Mouse (Mus musculus) CH12.LX (cell line): Measurements from ENCODE around the gene Ppfia2. TPM values are rescaled to one million over a fixed set of nuclear protein-coding genes. Genes with fewer than 3 reads are reported as not detected.

ENCODE experiments used
- DNase-seq: peaks from one replicate; pipeline ENCODE4 v3.0.0-alpha.2; 2013; ENCODE audit errors: extremely low read depth
- H3K27ac ChIP-seq: 2 replicates; pipeline ENCODE4 v1.5.1; 2012; ENCODE audit warnings: low read depth, mild to moderate bottlenecking, control low read depth, moderate library complexity; ENCODE audit not compliant: insufficient read depth
- H3K27me3 ChIP-seq: replicated peaks from 2 replicates; pipeline ENCODE3; 2012; ENCODE audit warnings: inconsistent platforms
- H3K36me3 ChIP-seq, 2 experiments: replicated peaks in 1 of 2; 2 replicates each; pipeline versions ENCODE3 to v1.6.1; 2012; ENCODE audit warnings: inconsistent platforms in 1 of 2, low read length in 1 of 2, mild to moderate bottlenecking in 1 of 2, mixed read lengths in 1 of 2, moderate library complexity in 1 of 2; ENCODE audit not compliant: control insufficient read depth in 1 of 2, insufficient read depth in 1 of 2
- H3K4me1 ChIP-seq, 2 experiments: 2 replicates each; pipeline ENCODE4 v1.6.1; 2012; ENCODE audit warnings: inconsistent platforms in 1 of 2, moderate library complexity in 1 of 2; ENCODE audit not compliant: insufficient read depth in 2 of 2, control insufficient read depth in 1 of 2
- H3K4me2 ChIP-seq: 2 replicates; pipeline ENCODE4 v1.6.1; 2012; ENCODE audit warnings: low read depth, mild to moderate bottlenecking, control low read depth; ENCODE audit not compliant: poor library complexity, insufficient read depth, severe bottlenecking
- H3K4me3 ChIP-seq, 3 experiments: fragments of 150-350 bp in 1 of 3; sonication (generic) in 1 of 3; replicated peaks in 1 of 3; 2 replicates each; pipeline versions ENCODE3 to v1.5.1; 2011 to 2012; ENCODE audit warnings: low read depth in 2 of 3, low read length in 2 of 3, mild to moderate bottlenecking in 2 of 3, moderate library complexity in 2 of 3, control low read depth in 1 of 3, improper control_type of control experiment in 1 of 3, inconsistent platforms in 1 of 3, mixed read lengths in 1 of 3; ENCODE audit not compliant: poor library complexity in 1 of 3
- H3K79me2 ChIP-seq: replicated peaks from 2 replicates; pipeline ENCODE4 v1.6.1; 2012; ENCODE audit warnings: mild to moderate bottlenecking, moderate library complexity; ENCODE audit not compliant: control insufficient read depth, poor library complexity, insufficient read depth, severe bottlenecking; ENCODE audit errors: extremely low read depth
- H3K9ac ChIP-seq: 2 replicates; pipeline ENCODE4 v1.6.1; 2012; ENCODE audit warnings: low read depth, mild to moderate bottlenecking, control low read depth, moderate library complexity; ENCODE audit not compliant: insufficient read depth
- H3K9me3 ChIP-seq: replicated peaks from 2 replicates; pipeline ENCODE3; 2012; ENCODE audit warnings: low read length, inconsistent platforms, mixed read lengths
- E2F4 ChIP-seq: IDR thresholded peaks from 2 replicates; pipeline ENCODE4 v1.6.1; 2011; ENCODE audit warnings: low read depth, low read length, improper control_type of control experiment; ENCODE audit not compliant: insufficient replicate concordance
- ELF1 ChIP-seq: IDR thresholded peaks from 2 replicates; pipeline ENCODE4 v1.6.1; 2014; ENCODE audit warnings: low read depth, mild to moderate bottlenecking, inconsistent platforms, low read length, improper control_type of control experiment
- GABPA ChIP-seq: IDR thresholded peaks from 2 replicates; pipeline ENCODE4 v1.6.1; 2012; ENCODE audit warnings: low read depth, low read length, improper control_type of control experiment, inconsistent platforms; ENCODE audit not compliant: insufficient replicate concordance
- HCFC1 ChIP-seq: IDR thresholded peaks from 2 replicates; pipeline ENCODE4 v1.6.1; 2012; ENCODE audit warnings: low read depth, mild to moderate bottlenecking, inconsistent platforms, low read length, improper control_type of control experiment
- IRF4 ChIP-seq: IDR thresholded peaks from 2 replicates; pipeline ENCODE4 v1.6.1; 2014; ENCODE audit warnings: low read depth, mild to moderate bottlenecking, inconsistent platforms, low read length, improper control_type of control experiment
- JUN ChIP-seq: IDR thresholded peaks from 2 replicates; pipeline ENCODE4 v1.6.1; 2011; ENCODE audit warnings: low read depth, mild to moderate bottlenecking, low read length, improper control_type of control experiment, moderate library complexity; ENCODE audit not compliant: insufficient read depth
- JUND ChIP-seq: conservative IDR thresholded peaks from 2 replicates; pipeline ENCODE4 v1.6.1; 2011; ENCODE audit warnings: low read depth, low read length, improper control_type of control experiment
- KAT2A ChIP-seq: IDR thresholded peaks from 2 replicates; pipeline ENCODE4 v1.6.1; 2012; ENCODE audit warnings: low read length, improper control_type of control experiment, inconsistent platforms; ENCODE audit not compliant: insufficient replicate concordance
- MAX ChIP-seq: IDR thresholded peaks from 2 replicates; pipeline ENCODE4 v1.6.1; 2011; ENCODE audit warnings: low read length, improper control_type of control experiment
- MAZ ChIP-seq: IDR thresholded peaks from 2 replicates; pipeline ENCODE4 v1.6.1; 2012; ENCODE audit warnings: low read depth, mild to moderate bottlenecking, inconsistent platforms, low read length, improper control_type of control experiment, moderate library complexity
- MXI1 ChIP-seq: IDR thresholded peaks from 2 replicates; pipeline ENCODE4 v1.6.1; 2011; ENCODE audit warnings: mild to moderate bottlenecking, low read depth, low read length, improper control_type of control experiment
- NRF1 ChIP-seq: IDR thresholded peaks from 2 replicates; pipeline ENCODE4 v1.6.1; 2014; ENCODE audit warnings: low read depth, mild to moderate bottlenecking, inconsistent platforms, low read length, improper control_type of control experiment, moderate library complexity
- PAX5 ChIP-seq: IDR thresholded peaks from 2 replicates; pipeline ENCODE4 v1.6.1; 2012; ENCODE audit warnings: low read length, inconsistent platforms, mixed read lengths
- POLR2A ChIP-seq: IDR thresholded peaks from 2 replicates; pipeline ENCODE4 v1.6.1; 2011; ENCODE audit warnings: low read depth, mild to moderate bottlenecking, improper control_type of control experiment, low read length
- RAD21 ChIP-seq: IDR thresholded peaks from 2 replicates; pipeline ENCODE4 v1.6.1; 2011; ENCODE audit warnings: low read depth, mild to moderate bottlenecking, low read length, improper control_type of control experiment, moderate library complexity
- RCOR1 ChIP-seq: conservative IDR thresholded peaks from 2 replicates; pipeline ENCODE4 v1.6.1; 2012; ENCODE audit warnings: low read depth, mild to moderate bottlenecking, inconsistent platforms, low read length, improper control_type of control experiment
- SMC3 ChIP-seq: IDR thresholded peaks from 2 replicates; pipeline ENCODE4 v1.6.1; 2011; ENCODE audit warnings: low read depth, low read length, improper control_type of control experiment
- TCF12 ChIP-seq: IDR thresholded peaks from 2 replicates; pipeline ENCODE4 v1.6.1; 2014; ENCODE audit warnings: low read depth, mild to moderate bottlenecking, inconsistent platforms, low read length, improper control_type of control experiment
- UBTF ChIP-seq: IDR thresholded peaks from 2 replicates; pipeline ENCODE4 v1.6.1; 2012; ENCODE audit warnings: low read depth, mild to moderate bottlenecking, inconsistent platforms, low read length, improper control_type of control experiment, moderate library complexity
- USF1 ChIP-seq: IDR thresholded peaks from 2 replicates; pipeline ENCODE4 v1.6.1; 2014; ENCODE audit warnings: low read depth, mild to moderate bottlenecking, inconsistent platforms, low read length, improper control_type of control experiment
- ZC3H11A ChIP-seq: IDR thresholded peaks from 2 replicates; pipeline ENCODE4 v1.6.1; 2012; ENCODE audit warnings: low read depth, mild to moderate bottlenecking, inconsistent platforms, low read length, improper control_type of control experiment
- ZKSCAN1 ChIP-seq: IDR thresholded peaks from 2 replicates; pipeline ENCODE4 v1.6.1; 2012; ENCODE audit warnings: low read depth, inconsistent platforms, low read length, improper control_type of control experiment, borderline replicate concordance
- ZMIZ1 ChIP-seq: IDR thresholded peaks from 2 replicates; pipeline ENCODE4 v1.6.1; 2012; ENCODE audit warnings: low read depth, mild to moderate bottlenecking, inconsistent platforms, low read length, improper control_type of control experiment
- dilution Hi-C: fragments of 300-500 bp; cut with MboI; formaldehyde crosslinking; loops from 2 replicates; pipeline ENCODE4 v1.14.3; 2020; ENCODE audit warnings: low sequenced_read_pairs; ENCODE audit not compliant: extremely low pct_unique_long_range_greater_than_20kb, extremely low pct_ligation_motif_present
- in situ Hi-C: fragments of 300-500 bp; cut with MboI; formaldehyde crosslinking; loops from 3 replicates; pipeline ENCODE4 v1.14.3; 2019; ENCODE audit warnings: low sequenced_read_pairs, low pct_ligation_motif_present, low pct_unique_long_range_greater_than_20kb, mixed read lengths
- polyA plus RNA-seq: library from polyadenylated mRNA; unstranded; fragments of >175 nt; gene quantifications from 2 replicates; pipeline ENCODE4 v1.2.1, GENCODE M21; 2012; ENCODE audit warnings: low read depth; ENCODE audit not compliant: insufficient read length
- total RNA-seq, 2 experiments: library from RNA; depleted of rRNA; stranded (reverse); fragments of 300-350 nt in 1 of 2; fragments of >200 nt in 1 of 2; gene quantifications; 2 replicates each; pipeline ENCODE4 v1.2.3; 2012 to 2014

Gene Ppfia2
- total and polyA plus RNA-seq, 3 experiments: not detected

DNA sequence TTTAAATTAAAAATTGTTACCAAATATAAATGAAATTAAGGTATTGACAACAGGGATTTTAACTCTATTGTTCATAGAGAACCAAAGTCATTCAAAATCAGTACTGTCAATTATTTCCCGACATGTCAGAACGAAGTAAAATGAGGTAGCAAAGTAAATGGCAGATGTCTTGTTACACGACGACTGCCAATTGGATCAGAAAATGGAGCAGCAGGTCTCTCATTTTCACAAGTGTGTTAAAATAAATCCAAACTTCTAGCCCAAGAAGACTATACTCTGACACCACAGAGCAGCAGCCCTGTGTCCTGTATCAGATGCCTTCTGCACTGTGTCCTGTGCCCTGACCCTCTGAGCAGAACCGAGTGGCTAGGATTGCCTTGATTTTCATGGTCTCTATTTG, 454.2 kb downstream of the Ppfia2 start:
- no peaks in the 10 kb centered on the region for H3K36me3 ChIP-seq
- H3K4me2 ChIP-seq: no peak overlapping the region
- H3K27me3 ChIP-seq: no peaks in the 10 kb centered on the region
- no peaks in the 10 kb centered on the region for H3K79me2 ChIP-seq
- dilution Hi-C loops (no loop called here), in situ Hi-C loops (no loop called here)
- DNase-seq: no peak
- peaks cover 32% of the 10 kb centered on the region for H3K9me3 ChIP-seq
- H3K27ac ChIP-seq: no peak overlapping the region
- no peak overlapping the region for H3K4me3 ChIP-seq
- no peak overlapping the region for H3K9ac ChIP-seq
- H3K4me1 ChIP-seq: no peaks in the 10 kb centered on the region
- TF ChIP-seq USF1 (no peak), JUN (no peak), RAD21 (no peak), NRF1 (no peak), HCFC1 (no peak), E2F4 (no peak), ZC3H11A (no peak), KAT2A (no peak), POLR2A (no peak), ELF1 (no peak), ZKSCAN1 (no peak), MAZ (no peak), MXI1 (no peak), GABPA (no peak), PAX5 (no peak), JUND (no peak), MAX (no peak), UBTF (no peak), RCOR1 (no peak), TCF12 (no peak)

GRCm38 (mm10) chr10:106924798-106925197, 454.7 kb downstream of the Ppfia2 start:
- dilution Hi-C loops (no loop called here), in situ Hi-C loops (no loop called here)
- H3K4me1 ChIP-seq: no peaks in the 10 kb centered on the region
- no peaks in the 10 kb centered on the region for H3K79me2 ChIP-seq
- TF ChIP-seq ZMIZ1: no peak
- TF ChIP-seq SMC3: no peak
- TF ChIP-seq USF1: no peak
- TF ChIP-seq JUND: no peak
- TF ChIP-seq RAD21: no peak
- TF ChIP-seq IRF4: no peak
- no peak for TF ChIP-seq RCOR1
- no peaks in the 10 kb centered on the region for H3K36me3 ChIP-seq
- peaks cover 32% of the 10 kb centered on the region for H3K9me3 ChIP-seq
- H3K27me3 ChIP-seq: no peaks in the 10 kb centered on the region
- no peak overlapping the region for H3K27ac ChIP-seq
- no peak for DNase-seq
- no peak overlapping the region for H3K9ac ChIP-seq
- H3K4me2 ChIP-seq: no peak overlapping the region
- H3K4me3 ChIP-seq: no peak overlapping the region
